Mouse (Mus musculus): ENCODE results near the gene Spred2.

- no peak for TF ChIP-seq CTCF (IDR thresholded peaks at IDR 0.05; ENCODE audit: borderline replicate concordance, control insufficient read depth, extremely low read depth, insufficient read depth, low read length, poor library complexity)
- no peak for TF ChIP-seq POLR2A (IDR thresholded peaks at IDR 0.05; ENCODE audit: control insufficient read depth, extremely low read depth, insufficient read depth, low read length, poor library complexity)
These were observed 36.4 kb downstream of the Spred2 start for GRCm38 (mm10) chr11:19960541-19960940.

Measured in thymus, adult 2 months (tissue).